Mouse (Mus musculus) frontal cortex, postnatal 25 days (tissue): Measurements from ENCODE around the gene Cnot3.
"Not testable (repeated sequence)": the region's sequence is repeated elsewhere in the genome, so short reads cannot be mapped to it uniquely, and the experiment has no call there.

Experiments used
- DNase-seq, 2 experiments: peaks; one replicate each; pipeline ENCODE4 v3.0.0; 2022; ENCODE audit warnings: low spot score in 2 of 2

The Cnot3 gene

GRCm38 (mm10) chr7:3644672-3645487 is at the start of gene Cnot3:
Gene Cnot3, plus strand, starts transcription at chr7:3645268.
- peak; percentile 97 for DNase-seq

GRCm38 (mm10) chr7:3597755-3598154 is 47.3 kb upstream of the Cnot3 start:
- not testable (repeated sequence) for DNase-seq

- DNase-seq, result peak; percentile 38 to 66
Observed at GRCm38 (mm10) chr7:3601119-3601518, 43.9 kb upstream of the Cnot3 start.

GRCm38 (mm10) chr7:3606798-3607197 is 38.3 kb upstream of the Cnot3 start:
- no peak for DNase-seq

- DNase-seq, result no peak
Observed at GRCm38 (mm10) chr7:3607391-3607790, 37.7 kb upstream of the Cnot3 start.

- no peak for DNase-seq
Observed at GRCm38 (mm10) chr7:3608668-3609067, 36.4 kb upstream of the Cnot3 start.

- no peak for DNase-seq
Observed at GRCm38 (mm10) chr7:3609082-3609481, 36.0 kb upstream of the Cnot3 start.

- no peak for DNase-seq
Observed at GRCm38 (mm10) chr7:3610437-3610836, 34.6 kb upstream of the Cnot3 start.

- no peak for DNase-seq
Observed at GRCm38 (mm10) chr7:3611006-3611405, 34.1 kb upstream of the Cnot3 start.

- DNase-seq, result no peak
Observed at GRCm38 (mm10) chr7:3614021-3614420, 31.0 kb upstream of the Cnot3 start.

- no peak for DNase-seq
Observed at GRCm38 (mm10) chr7:3616057-3616388, 29.0 kb upstream of the Cnot3 start, which contains the start of gene Oscar. Gene Oscar, minus strand, starts transcription at chr7:3616157.

GRCm38 (mm10) chr7:3616389-3617241 is 28.5 kb upstream of the Cnot3 start:
- peak in 1 of 2 experiments; percentile 32 for DNase-seq

GRCm38 (mm10) chr7:3617242-3617995 is 27.6 kb upstream of the Cnot3 start, which contains the start of gene Ndufa3:
Gene Ndufa3, plus strand, starts transcription at chr7:3617373.
- DNase-seq, result peak; percentile 69 to 74

- no peak for DNase-seq
Observed at GRCm38 (mm10) chr7:3629030-3629429, 16.0 kb upstream of the Cnot3 start.

- DNase-seq, result peak; percentile 92 to 94
Observed at GRCm38 (mm10) chr7:3629543-3630477, 15.3 kb upstream of the Cnot3 start, which contains the start of the genes Tfpt and Prpf31. Gene Tfpt, minus strand, starts transcription at chr7:3629929. Gene Prpf31, plus strand, starts transcription at chr7:3629985.

- no peak for DNase-seq
Observed at GRCm38 (mm10) chr7:3630478-3630815, 14.6 kb upstream of the Cnot3 start.

GRCm38 (mm10) chr7:3643412-3643811 is 1.7 kb upstream of the Cnot3 start:
- no peak for DNase-seq

GRCm38 (mm10) chr7:3643843-3644242 is 1.2 kb upstream of the Cnot3 start:
- DNase-seq, result no peak

- no peak for DNase-seq
Observed at GRCm38 (mm10) chr7:3644348-3644671, 758 bp upstream of the Cnot3 start.

- DNase-seq, result no peak
Observed at GRCm38 (mm10) chr7:3645488-3646025, 489 bp downstream of the Cnot3 start.

- no peak for DNase-seq
Observed at GRCm38 (mm10) chr7:3646188-3646587, 1.1 kb downstream of the Cnot3 start.
